Mouse (Mus musculus) B cell, adult 2 months (primary cell): Measurements from ENCODE around the gene Rubcn.
A peak's percentile ranks its signal among the peaks of the same experiment; 100 is the strongest.

Source experiments
- DNase-seq, 2 experiments: peaks; one replicate each; pipeline ENCODE4 v3.0.0; 2022

The Rubcn gene

DNA sequence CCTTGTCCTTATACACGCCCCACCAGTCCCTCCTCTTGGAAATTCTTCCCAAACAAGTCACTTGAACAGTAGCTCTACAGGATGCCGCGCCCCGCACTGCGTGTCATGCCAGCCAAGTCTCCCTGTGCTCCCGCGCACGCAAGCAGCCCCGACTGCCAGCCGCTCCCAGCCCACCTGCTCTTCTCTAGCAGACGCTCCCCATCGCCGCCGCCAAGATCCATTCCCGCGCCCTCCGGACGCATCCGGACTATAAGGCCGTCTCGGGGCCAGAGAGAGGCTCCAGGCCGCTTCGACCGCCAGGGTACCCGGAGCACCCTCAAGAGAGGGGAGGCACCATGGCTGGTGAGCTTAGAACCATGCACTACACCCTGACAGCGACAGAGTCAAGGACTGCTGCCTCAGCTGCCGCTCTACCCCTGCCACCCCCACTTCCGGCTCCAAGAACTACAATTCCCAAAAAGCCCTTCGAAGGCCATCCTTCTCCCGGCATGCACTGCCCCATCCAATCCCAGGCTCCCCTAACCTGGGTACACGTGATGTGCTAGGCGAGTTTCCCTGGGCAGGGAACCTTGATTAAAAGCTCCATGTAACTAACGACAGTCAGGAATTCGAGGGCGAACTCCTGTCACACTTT is 9.5 kb downstream of the Rubcn start:
- DNase-seq, result peak; percentile 93 to 95

DNA sequence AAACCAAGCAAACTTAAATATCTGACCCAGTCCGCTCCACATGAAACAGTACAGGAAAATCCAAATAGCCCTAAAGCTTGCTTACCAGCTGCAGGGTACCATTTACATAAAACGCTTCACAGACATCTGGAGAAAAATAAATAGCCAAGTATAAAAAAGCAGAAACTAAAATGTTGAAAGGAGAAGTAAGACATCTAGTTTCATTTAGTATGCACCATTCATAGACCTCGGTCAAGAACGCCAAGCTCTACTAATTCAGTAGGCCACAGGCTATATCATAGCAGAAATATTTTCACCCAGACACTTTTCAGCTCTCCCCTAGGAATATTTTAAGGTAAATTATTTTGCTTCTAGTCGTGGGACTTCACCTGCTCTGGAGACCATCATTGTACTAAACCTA is 10.9 kb downstream of the Rubcn start:
- DNase-seq, result peak; percentile 38 to 40

DNA sequence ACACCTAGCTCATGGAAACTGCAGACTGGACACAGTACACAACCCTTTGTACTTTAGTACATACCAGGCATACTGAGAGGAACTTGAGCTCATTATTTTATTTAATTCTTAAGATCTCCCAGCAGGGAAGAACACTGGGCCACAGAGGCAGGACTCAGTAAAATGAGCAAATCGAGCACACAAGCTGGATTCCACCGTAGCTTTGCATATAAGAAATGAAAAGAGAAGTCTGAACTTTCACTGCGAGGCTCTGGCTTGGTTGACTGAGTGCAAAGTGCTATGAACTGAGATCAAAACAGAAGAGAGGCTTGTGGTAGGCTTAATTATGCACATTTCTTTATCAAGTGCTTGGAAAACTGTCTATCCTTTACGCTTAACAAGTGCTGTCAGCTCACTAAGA is 12.2 kb downstream of the Rubcn start:
- DNase-seq, result peak; percentile 40 to 43

DNA sequence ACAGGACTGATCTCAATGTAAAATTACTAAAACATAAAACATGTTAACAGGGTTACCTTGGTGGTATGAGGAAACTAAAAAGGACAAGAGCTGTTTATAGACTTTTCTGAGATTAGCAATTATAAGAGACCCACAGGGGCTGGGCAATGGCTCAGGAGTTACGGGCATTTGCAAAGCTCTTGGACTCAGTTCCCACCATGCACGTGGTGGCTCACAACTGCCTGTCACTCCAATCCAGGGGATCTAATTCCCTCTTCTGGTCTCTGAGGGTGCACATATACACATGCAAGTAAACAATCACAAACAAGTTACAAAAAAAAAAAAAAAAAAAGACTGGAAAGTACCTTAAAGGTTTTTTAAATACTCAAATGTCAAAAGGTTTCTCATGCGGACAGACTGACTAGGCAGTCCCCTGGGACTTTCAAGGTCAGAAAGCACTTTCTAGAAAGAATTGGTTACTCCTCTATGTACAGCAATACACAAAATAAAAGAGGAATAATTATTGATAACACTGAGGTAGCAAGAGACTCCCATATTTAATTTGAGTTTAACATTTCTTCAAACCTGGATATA is 15.7 kb downstream of the Rubcn start:
- peak; percentile 21 to 27 for DNase-seq

DNA sequence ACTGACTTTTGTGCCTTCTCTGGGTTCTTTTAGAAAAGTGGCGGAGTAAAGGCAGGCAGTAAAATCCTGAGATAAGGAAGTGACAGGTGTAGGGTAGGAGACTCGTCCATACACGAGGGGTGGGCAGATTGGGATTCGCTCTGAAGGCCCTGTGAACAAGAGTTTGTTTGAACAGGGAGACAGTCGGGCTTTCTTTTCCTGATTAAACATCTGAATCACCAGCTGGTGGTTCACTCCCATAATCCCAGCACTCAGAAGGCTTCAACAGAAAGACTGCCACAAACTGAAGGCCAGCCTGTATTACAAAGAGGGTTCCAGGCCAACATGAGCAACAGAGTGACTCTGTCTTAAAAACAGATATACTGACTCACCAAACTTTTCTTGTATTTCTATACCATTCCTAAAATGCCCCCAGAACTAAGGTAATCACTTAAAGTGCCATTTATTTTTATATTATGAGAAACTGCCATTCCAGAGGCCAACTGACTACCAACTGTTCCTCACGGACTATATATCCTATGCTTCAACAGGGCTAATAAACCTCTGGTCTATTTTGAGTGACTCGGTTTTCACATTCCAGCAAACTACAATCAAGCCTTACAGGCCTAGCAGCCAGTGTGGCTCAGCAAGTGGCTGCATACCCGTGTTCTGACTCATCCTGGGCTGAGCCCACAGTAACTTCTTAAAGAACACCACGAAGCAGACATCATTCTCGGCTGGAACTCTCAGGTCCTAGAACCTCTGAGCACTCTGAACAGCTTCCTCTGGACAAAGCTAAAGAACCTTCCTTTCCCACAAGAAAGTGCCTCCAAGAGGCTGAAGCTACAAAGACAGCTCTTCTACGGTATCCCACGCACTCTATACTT is 18.6 kb downstream of the Rubcn start:
- no peak for DNase-seq

DNA sequence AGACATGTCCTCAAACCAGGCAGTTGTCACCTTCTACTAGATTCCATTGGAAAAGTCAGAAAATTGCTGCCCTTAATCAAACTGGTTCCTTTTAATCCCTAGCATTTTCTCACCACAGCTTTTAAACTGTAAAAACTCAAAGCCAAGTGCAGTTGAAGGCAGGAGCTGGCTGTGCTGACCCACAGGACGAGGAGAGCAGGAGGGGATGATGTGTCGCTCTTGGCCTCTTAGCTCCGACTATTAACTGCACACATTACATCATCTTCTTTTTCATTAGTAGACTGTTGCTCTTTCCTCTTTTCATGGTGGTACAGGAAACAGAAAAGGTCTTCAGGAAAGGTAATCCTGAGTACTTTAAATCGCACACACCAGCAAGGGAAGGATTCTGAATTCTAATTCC is 19.2 kb downstream of the Rubcn start:
- no peak for DNase-seq

DNA sequence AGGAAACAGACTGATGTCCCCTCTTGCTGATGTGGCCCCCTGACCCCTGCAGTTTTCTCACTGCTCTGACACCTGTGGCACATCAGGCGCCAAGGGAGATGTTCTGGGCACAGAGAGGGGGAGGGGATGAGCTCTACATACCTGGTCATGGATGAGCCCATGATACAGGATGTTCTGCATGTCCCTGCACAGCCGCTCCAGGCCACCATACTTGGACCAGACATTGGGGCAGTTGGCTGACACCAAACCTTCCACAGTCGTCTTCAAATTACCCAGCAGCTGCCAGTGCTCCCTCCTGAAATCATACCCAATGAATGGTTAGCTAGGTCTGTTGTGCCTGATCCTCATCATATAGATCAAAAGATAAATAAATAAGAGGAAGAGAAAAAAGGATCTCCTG is 20.8 kb downstream of the Rubcn start:
- no peak for DNase-seq

DNA sequence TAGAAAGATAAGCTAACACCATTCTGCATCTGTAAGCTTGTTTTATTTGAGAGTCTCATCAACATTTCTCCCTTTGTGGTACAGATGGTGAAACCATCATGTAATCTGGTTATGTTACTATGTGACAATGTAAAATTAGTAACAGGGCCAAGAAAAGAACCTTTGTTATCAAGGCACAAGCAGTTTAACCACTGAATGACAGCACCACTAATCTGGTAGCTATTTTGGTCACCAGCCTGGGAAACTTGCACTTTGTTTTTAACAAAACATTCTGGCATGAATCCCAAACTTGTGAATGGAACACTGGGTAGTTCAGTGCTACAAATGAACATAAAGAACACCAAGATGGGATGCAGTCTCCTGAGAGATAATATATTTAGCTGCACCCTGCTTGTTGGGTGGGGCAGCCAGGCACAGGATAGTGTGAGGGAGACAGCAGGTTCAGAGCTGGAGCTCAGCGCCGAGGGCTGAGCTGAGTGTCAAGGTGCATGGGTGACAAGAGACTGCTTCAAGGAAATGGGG is 23.5 kb downstream of the Rubcn start:
- DNase-seq, result no peak

DNA sequence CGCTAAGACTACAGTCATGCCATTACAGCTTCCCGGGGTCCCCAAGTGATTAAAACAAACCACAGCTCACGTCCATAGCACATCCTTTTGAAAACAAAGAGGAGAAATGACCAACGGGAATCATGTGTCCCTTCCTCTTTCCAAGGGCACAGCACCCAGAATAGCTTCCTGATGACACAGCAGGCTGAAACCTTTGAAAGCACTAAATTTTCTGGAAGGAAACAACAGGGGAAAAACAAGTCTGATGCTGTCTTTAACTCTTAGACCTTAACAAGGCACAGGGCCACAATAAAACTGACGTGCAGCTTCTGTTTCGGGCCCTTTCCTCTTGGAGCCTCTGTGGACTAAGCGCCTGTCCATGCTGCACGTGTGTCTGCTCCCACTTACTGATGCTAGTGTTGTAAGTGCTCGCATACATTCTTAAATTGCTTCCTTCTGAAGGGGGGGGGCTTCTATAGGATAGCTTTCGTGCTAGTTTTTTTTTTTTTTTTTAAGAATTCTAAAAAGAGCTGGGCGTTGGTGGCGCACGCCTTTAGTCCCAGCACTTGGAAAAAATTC is 24.0 kb downstream of the Rubcn start:
- no peak for DNase-seq

DNA sequence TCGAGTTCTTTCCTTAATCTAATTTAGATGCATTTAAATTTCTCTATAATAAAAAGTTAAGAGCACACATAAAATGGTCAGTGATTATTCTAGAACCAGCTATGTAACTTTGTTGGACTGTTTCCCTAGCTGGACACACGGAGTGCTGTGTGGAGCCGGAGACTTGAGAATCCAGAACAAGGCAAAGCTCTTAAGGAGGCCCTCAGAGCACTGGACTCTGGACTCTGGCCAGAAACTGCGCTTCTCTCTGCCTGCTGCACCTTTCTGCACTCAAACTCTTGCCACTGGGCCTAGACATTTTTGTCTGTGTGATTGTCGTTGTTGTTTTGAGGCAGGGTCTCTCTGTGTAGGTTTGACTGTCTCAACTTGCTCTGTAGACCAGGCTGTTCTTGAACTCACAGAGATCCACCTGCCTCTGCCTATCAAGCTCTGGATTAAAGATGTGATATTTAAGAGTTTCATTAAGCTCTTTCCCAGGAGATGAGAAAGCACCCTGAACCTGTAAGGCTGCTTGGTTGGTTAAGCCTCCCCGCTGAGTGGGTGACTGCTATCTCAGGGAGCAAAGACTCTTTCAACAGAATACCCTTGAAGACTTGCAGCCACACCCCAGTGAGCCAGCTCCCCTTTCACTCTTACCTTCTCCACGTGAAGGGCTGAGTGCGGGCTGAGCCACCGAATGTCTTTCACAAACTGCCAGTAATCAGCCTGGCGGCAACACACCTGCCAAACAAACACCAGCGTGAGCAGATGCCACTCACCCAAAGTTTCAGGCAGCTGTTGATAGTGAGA is 28.3 kb downstream of the Rubcn start:
- DNase-seq, result no peak

DNA sequence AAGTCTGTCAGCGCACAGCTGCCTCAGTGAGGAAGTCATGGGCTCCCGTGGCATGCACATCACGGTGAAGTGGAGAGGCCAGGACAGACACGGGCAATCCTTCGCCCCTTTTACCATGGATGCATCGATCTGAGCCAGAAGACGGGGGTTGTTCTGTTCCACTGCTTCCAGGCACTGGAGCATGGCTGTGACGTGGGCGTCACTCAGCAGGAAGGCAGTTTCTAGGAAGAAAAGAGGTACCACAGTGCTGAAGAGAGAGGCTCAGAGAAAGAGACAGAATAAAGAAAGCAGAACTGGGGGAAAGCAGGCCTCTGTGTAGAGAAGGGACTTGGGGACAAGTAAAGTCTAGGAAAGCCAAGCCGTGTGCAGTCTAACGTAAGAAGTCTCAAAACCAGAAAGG is 30.5 kb downstream of the Rubcn start:
- no peak for DNase-seq

DNA sequence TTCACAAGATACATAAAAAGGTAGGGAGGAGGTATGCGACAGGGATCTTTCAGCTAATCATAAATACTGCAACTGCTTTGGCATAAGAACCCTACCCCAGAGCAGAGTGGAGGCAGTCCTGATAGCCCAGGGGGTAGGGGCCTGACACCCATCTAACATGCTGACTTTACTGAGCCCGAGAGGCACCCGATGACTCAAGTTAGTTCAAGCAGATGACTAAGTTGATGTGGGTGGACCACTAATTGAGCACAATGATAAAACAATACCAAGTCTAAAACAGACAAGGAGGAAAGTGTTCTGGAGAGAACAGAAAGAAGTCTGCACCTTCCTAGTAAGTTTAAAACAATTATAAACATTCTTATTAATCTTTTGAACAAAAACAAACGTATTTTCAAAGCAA is 46.1 kb downstream of the Rubcn start:
- no peak for DNase-seq

DNA sequence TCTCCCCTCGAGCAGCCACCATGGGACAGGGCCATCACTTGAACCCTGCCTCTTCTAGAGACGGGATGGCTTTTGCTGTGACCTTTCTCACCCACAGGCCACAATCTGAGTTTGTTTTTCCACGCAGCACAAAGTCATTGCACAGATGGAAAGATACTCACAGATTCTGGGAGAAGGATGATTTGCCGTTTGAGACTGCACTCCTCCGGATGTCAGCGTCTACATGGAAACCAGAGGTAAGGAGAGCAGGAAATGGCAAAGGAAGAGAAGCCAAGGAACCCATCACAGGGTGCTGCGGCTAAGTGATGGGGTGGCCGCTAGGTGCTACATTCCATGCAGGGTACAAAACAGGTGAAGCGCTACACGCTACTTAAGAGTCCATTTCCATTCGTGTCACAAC is 48.5 kb downstream of the Rubcn start:
- DNase-seq, result no peak

DNA sequence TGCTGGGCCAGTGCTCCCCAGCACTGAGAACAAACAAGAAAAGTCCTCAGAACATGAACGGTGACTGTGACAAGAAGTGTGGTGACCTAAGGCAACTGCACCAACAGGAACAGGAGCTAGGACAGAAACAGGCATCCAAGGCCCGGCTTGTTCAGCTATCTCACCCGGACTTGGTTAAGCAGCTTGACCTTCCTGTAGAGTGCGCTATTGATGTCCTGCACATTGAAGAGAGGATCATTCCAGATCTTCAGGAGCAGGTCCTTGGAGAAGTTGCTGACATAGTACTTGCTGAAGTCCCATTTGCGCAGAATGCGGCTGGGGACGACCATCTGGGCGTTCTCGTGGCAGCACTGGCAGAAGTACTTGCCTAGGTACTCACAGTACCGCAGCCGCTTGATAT is 51.0 kb downstream of the Rubcn start:
- DNase-seq, result peak; percentile 15 to 25

DNA sequence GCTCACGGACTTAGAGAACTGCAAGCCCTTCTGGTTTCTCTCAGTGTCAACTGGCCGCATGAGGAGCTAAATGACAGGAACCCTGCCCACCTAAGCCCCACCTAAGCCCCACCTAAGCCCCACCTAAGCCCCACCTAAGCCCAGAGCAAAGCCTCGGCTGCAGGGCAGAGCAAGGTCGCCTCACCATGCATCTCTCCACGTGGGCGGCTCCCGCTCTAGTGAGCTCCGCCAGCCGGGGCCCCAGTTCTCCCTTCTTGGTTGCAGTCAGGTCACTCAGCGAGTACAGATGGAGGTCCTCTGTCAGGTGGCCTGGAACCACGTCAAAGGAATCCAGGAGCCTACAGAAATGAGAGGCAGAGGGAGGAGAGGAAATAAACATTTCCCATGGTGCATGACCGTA is 52.2 kb downstream of the Rubcn start:
- DNase-seq, result no peak

DNA sequence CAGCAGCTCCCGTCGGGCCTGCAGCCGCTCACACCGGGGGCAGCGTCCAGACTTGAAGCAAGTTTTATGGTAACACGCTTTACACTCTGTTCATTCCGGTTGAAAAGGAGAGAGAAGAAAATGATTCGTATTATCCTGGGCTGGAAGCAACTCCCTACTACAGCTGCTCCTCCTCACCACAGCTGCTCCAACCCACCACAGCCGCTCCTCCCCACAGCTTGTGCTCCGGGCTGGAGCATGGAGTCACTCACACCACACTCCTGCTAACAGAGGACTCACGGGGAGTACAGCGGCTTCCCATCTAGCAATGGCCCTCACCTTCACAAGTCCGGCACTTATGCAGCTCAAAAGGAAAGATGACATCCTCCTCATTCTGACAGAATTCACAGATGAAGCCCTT is 53.5 kb downstream of the Rubcn start:
- no peak for DNase-seq

DNA sequence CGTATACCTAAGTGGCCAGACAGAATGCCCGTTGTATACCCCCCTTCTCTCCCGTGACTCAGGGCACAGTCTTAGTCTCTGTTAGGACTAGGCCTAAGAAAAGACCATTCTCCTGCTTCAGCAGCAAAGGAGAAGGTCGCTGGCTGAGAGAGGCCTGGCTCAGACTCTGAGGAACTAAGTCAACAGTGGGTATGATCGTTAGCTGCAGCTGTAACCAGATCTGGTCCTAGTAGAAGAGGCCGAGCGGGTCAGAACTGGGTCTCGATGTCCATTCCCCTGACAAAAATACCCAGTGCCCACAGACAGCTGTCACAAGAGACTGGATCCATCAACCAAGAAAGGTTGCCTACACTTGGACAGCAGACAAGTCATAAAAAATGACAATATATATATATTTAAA is 54.1 kb downstream of the Rubcn start:
- no peak for DNase-seq

DNA sequence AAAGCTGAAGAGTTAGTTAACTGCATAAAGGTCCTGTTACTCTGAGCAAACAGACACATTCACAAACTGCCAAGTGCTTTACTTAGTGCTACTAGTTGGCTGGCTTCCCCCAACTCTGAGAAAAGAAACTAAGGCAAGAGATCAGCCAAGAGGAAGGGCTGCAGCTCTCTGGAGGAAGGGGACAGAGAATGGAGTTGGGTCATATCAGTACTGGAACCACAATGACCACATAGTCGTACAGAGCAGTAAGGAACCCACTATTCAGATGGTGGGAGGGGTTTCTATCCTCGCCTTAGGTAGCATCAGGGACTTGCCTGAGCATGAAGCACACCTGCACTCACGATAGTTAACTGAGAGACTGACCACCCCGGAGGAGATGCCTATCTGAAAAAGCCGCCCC is 54.7 kb downstream of the Rubcn start:
- DNase-seq, result no peak

DNA sequence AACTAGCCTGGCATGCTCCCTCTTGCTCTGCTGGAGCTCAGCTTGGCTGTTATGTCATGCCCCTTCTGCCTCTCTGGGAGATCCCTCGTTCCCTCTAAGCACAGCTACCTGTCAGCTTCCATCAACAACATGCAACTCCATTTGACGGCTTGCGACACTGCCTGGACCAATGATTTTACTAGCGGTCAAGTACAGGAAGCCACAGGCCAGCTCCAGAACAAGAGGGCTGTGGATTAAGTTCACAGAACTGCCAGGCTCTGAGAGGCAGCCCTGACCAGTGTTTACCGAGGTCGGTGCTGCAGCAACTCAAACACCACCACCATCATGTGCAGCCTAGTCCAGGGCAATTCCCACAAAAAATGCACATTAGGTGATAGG is 55.1 kb downstream of the Rubcn start:
- DNase-seq, result no peak

DNA sequence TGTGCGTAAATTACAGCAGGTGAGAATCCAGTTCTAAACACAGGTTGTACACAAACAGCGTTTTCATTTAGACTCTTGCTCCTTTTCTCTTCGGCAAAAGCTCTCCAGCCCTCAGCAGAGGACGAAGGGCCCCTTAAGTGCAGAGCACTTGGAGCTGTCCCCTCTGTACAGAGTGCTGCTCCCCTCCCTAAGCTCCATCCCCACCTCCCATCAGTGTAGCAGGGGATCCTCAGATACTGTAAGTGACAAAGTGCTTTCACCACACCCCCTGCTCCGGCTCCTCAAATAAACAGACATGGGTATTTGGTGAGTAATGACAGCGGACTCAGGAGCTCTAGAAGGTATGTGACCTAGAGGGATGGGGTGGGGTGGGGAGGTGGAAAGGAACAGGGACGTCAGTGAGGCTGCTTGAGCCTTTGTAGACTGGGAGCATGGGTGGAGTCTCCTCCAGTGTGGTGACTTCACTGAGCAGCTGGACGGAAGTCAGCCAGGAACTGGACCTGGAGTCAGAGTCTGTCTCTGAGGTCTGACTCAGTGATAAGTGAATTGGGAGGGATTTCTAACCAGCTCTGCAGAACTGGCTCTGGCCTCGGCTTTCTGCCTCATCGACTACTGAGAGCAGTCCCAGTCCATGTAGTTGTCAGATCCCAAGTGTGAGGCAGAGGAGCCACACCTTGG is 55.7 kb downstream of the Rubcn start:
- no peak for DNase-seq

DNA sequence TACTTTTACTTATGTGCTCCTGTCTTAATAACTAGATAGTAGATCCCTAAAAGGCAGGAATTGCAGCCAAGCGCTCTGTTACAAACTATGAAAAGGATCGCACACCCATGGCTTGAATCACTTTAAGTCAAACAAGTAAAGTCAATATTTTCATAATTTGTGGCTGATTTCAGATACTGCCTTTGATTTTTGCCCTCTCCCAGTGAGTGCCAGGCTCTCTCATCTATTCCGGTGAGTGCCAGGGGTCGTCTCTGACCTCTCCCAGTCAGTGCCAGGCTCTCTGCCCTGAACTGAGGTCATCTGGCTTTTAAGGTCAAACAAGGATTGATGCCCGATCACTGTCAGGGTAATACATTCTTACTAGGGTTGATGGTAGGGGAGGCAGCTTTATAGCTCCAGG is 59.1 kb downstream of the Rubcn start:
- no peak for DNase-seq

DNA sequence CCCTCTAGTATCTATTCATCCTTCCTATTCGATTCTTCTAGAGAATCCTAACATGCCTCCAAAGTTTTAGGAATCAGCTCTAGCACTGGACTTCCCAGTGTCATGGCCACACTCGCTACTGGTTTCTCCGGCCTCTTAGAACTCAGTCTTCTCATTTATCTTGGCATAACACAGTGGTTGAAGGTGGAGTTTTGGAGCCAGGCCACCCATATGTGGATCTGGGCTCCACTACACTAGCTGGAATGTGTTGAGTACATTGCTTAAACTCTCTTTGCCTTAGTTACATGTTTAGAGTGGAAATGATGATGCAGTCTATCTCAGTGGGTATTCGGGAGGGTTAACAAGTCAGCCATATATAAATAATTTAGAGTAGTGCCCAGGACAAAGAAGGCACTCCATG is 59.5 kb downstream of the Rubcn start:
- no peak for DNase-seq
